Mouse (Mus musculus) hindbrain, embryonic 16.5 days (tissue): ENCODE measurements around the gene Tifa. TPM values are rescaled to one million over a fixed set of nuclear protein-coding genes. Genes with fewer than 3 reads are reported as not detected.

Experiments used
- ATAC-seq: fragments of 200-750 bp; cut with Nextera tagmentation; 2 replicates; pipeline ENCODE4 v1.8.0; 2017; ENCODE audit warnings: moderate TSS enrichment, moderate library complexity
- H3K27ac ChIP-seq: fragments of 300-500 bp; sonication (generic); 2 replicates; pipeline ENCODE4 v1.5.1; 2014; ENCODE audit warnings: low read depth, mild to moderate bottlenecking, control low read depth, low read length, moderate library complexity
- H3K27me3 ChIP-seq: fragments of 300-500 bp; sonication (generic); replicated peaks from 2 replicates; pipeline ENCODE4 v1.6.1; 2014; ENCODE audit warnings: low read length; ENCODE audit not compliant: control insufficient read depth, insufficient read depth
- H3K36me3 ChIP-seq: fragments of 300-500 bp; sonication (generic); 2 replicates; pipeline ENCODE4 v1.6.1; 2014; ENCODE audit warnings: mild to moderate bottlenecking, low read length, moderate library complexity, mixed read lengths; ENCODE audit not compliant: control insufficient read depth, insufficient read depth
- H3K4me1 ChIP-seq: fragments of 300-500 bp; sonication (generic); 2 replicates; pipeline ENCODE4 v1.6.1; 2014; ENCODE audit warnings: low read depth, low read length; ENCODE audit not compliant: control insufficient read depth, insufficient read depth
- H3K4me2 ChIP-seq: fragments of 300-500 bp; sonication (generic); 2 replicates; pipeline ENCODE4 v1.6.1; 2014; ENCODE audit warnings: mild to moderate bottlenecking, low read length, control low read depth, moderate library complexity
- H3K4me3 ChIP-seq: fragments of 300-500 bp; sonication (generic); 2 replicates; pipeline ENCODE4 v1.5.1; 2014; ENCODE audit warnings: mild to moderate bottlenecking, low read length, control low read depth, moderate library complexity
- H3K9ac ChIP-seq: fragments of 300-500 bp; sonication (generic); 2 replicates; pipeline ENCODE4 v1.6.1; 2014; ENCODE audit warnings: low read depth, mild to moderate bottlenecking, control low read depth, low read length, moderate library complexity
- H3K9me3 ChIP-seq: fragments of 300-500 bp; sonication (generic); 2 replicates; pipeline ENCODE4 v1.6.1; 2014; ENCODE audit warnings: mild to moderate bottlenecking, low read length, moderate library complexity; ENCODE audit not compliant: control insufficient read depth
- WGBS: fragments of 180-500 bp; shearing (Covaris S2); extraction: QIAGEN DNeasy Blood & Tissue Kit; methylation state at CpG from one replicate; pipeline ENCODE4 v1.1.7; 2014; 5-methylcytosine and 5-hydroxymethylcytosine counted together
- polyA plus RNA-seq: library from polyadenylated mRNA; unstranded; fragments of >200 nt; fragmentation: Nextera tagmentation; extraction: Ambion mirVana; gene quantifications from 2 replicates; pipeline ENCODE4 v1.2.1, GENCODE M21; 2015

The Tifa gene
- polyA plus RNA-seq, 1 experiment from 2014 or later: 2.8 TPM

- Histone ChIP-seq H3K36me3 (no peaks in the 10 kb centered on the region), H3K27ac (no peak overlapping the region), H3K4me3 (no peak overlapping the region), H3K4me2 (no peak overlapping the region), H3K9ac (no peak overlapping the region), H3K27me3 (no peaks in the 10 kb centered on the region), H3K9me3 (no peaks in the 10 kb centered on the region), H3K4me1 (no peaks in the 10 kb centered on the region)
- 82% methylated on average over 3 of the region's 3 CpGs for WGBS
- no peak for ATAC-seq
Observed at GRCm38 (mm10) chr3:127879968-127880367, 90.4 kb downstream of the Tifa start.

GRCm38 (mm10) chr3:127881684-127882083 lies 92.1 kb downstream of the Tifa start:
- Histone ChIP-seq H3K4me2 (no peak overlapping the region), H3K27me3 (no peaks in the 10 kb centered on the region)
- 67% methylated on average over 2 of the region's 2 CpGs for WGBS

More at GRCm38 (mm10) chr3:127881684-127882083, 92.1 kb downstream of the Tifa start:
- H3K4me3 ChIP-seq: no peak overlapping the region
- H3K36me3 ChIP-seq: no peaks in the 10 kb centered on the region
- H3K4me1 ChIP-seq: no peaks in the 10 kb centered on the region
- no peak for ATAC-seq
- no peaks in the 10 kb centered on the region for H3K9me3 ChIP-seq
- no peak overlapping the region for H3K27ac ChIP-seq
- H3K9ac ChIP-seq: no peak overlapping the region

Other genes starting within 250 kb of the Tifa start
- 23.1 and 23.7 TPM in 2 replicates for gene Larp7, start 236.5 kb upstream of the Tifa start, polyA plus RNA-seq
- 2.8 and 3.4 TPM in 2 replicates for gene Zgrf1, start 236.3 kb upstream of the Tifa start, polyA plus RNA-seq
- 2.4 and 3.4 TPM in 2 replicates for gene Neurog2, start 156.7 kb upstream of the Tifa start, polyA plus RNA-seq
- 0.46 and 0.72 TPM in 2 replicates for gene Alpk1, start 9.3 kb upstream of the Tifa start, polyA plus RNA-seq
- 83.0 and 86.3 TPM in 2 replicates for gene Ap1ar, start 47.7 kb downstream of the Tifa start, polyA plus RNA-seq
- 5.4 and 7.6 TPM in 2 replicates for gene Fam241a, start 106.5 kb downstream of the Tifa start, polyA plus RNA-seq